Mouse (Mus musculus) cerebellum, adult 11 months (tissue): ENCODE data around the gene Cela1.

Experiments used
- DNase-seq: peaks from one replicate; pipeline ENCODE4 v3.0.0; 2022

Gene Cela1

DNA sequence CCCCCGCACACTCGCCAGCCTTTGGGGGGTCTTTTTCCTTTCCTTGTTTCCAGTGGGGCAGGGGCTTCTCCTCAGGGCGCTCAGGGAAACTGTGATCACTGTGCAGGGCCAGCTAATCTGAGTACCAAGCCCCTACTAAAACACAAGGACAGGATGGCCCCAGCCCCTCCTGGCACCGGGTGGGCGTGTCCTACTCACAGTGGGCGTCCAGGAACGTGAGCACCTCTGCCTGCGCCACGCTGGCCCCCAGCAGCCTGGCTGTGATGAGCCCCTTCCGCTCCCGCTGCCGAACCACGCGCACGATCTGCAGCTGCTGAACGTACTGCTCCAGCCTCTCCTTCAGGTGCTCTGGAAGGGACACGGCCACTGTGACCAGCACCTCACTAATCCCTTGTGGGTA, 16.2 kb upstream of the Cela1 start:
- DNase-seq, result no peak

DNA sequence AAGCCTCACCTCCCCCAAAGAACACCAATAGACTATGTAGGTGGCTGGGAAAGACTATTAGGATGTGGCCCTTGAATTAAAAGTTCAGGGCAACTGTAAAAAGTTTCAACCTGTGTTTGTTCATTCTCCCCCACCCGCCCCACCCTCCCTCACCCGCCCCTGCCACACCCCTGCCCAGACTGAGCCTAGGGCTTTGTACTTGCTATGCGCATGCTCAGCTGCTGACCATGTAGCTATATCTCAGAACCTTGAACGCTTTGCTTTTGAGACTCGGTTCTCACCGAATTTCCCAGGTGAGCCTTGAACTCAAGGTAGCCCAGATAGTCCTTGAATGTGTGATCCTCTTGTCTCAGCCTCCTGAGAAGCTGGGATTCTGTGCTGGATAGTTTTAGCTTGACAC, 14.1 kb upstream of the Cela1 start:
- no peak for DNase-seq

DNA sequence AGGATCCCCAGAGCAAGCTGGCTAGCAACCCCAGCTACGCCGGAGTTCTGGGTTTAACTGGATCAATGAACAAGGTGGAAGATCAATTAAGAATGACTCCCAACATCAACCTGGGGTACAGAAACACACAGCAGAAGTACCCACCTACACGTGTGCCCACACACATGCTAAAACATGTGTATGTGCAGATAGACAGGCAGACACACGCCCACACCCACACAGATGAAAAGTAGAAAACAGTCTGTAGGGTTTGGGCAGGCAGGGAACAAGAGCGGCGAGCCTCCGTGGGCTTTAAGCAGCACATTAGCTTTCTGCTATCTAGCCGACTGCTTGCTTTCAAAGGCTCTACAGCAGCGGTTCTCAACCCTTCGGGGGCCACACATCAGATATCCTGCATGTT, 13.4 kb upstream of the Cela1 start:
- no peak for DNase-seq

DNA sequence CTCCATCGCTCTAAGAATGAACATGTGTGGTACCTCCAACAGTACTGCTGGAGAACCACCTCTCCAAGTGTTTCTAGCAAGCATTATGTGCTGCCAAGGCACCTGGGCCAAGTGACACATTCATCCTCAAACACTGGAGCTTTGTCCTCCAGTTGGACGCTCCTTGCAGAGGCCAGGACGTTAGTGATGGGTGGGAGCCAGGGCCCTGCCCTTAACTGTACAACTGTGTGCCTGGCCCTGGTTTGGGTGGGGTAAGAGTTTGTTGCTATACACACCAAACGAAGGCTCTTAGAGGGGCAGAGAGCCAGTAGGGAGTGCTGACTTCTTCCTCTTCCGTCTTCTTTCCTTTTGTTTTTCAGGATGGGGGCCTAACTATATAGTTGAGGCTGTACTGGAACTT, 12.7 kb upstream of the Cela1 start:
- DNase-seq, result no peak

DNA sequence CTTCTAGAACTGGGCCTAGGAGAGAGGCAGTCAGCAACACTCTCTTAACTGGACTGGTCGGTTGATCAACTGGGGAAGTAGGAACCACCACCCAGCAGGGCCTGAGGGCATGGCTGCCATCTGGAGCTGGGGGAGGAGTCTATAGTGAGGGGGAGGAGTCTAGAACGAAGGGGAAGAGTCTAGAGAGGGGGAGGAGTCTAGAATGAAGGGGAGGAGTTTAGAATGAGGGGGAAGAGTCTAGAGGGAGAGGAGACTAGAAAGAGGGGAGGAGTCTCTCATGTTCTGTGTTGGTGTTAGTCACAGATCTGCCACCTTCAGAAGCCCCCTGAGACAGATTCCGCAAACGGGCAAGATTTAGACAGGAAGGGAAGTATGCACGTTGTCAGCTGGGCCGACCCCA, 11.7 kb upstream of the Cela1 start:
- DNase-seq, result no peak

DNA sequence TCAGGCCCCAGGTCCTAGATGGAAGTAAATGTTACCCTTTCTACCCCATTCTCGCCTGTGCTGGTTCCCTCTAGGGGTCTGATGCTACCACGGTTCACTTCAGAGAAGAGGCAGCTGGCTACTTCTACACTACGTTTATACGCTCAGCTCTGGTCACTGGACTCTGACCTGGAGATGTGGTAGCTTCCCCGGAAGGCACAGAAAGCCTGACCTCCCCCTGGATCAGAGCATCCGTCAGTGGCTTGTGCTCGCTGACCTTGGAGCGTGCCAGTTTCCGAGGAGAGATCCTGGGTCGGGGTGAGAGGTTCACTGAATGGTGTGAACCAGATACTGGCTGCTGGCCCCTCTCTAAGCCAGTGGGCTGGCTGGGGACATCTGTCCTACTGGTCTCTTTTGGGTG, 10.4 kb upstream of the Cela1 start:
- no peak for DNase-seq

DNA sequence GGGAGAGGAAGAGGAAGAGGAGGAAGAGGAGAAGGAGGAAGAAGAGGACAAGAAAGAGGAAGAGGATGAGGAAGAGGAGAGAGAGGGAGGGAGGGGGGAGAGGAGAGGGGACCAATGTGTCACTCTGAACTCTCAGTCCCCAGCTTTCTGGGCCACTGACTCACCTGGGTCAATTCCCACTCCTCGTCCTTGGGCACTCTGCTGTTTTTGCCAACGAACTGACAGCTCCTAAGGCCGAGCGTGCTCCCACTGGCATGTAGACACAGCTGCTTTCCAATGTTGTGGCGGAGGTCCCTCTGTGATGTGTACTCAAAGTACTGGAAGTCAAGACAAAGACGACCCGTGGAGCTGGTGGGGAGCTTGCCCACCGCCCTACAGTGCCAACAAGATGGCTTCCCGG, 6.7 kb upstream of the Cela1 start:
- DNase-seq, result no peak

DNA sequence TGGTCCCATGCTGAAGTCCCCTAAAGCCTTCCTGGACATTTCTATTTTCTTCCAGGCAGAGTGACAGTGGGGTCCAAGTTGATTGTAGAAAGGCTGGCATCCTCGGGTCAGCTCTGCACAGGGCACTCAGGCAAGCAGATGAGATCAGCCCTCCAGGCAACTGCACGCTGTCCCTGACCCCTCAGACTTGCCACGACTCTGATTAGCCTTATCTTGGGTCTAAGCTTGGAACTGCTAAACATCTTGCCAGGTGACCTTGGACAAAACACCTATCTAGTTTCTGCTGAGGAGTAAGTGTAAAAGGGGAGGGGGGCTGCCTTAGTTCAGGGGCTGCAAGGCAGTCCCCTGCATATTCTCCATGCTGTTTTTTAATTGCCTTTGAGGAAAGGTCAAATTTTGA, 4.3 kb upstream of the Cela1 start:
- DNase-seq, result no peak

DNA sequence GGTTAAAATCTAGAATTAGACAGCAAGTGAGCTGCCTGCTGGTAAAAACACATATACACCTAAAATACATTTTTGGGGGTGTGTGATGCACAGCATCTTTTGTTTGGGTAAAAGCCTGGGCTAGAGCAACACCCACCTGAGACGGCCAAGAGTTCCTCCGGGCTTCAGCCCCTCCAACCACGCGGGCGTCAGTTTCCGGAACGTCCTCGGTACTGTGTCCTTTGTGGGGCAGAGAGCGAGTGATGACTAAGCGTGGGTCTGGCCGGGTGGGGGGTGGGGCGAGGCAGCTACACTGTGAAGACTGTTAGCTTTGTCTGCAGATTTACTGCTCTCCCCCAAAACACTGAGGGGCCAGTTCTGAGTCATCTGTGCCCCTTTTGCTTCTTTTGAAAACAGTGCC, 732 bp downstream of the Cela1 start:
- DNase-seq, result no peak

DNA sequence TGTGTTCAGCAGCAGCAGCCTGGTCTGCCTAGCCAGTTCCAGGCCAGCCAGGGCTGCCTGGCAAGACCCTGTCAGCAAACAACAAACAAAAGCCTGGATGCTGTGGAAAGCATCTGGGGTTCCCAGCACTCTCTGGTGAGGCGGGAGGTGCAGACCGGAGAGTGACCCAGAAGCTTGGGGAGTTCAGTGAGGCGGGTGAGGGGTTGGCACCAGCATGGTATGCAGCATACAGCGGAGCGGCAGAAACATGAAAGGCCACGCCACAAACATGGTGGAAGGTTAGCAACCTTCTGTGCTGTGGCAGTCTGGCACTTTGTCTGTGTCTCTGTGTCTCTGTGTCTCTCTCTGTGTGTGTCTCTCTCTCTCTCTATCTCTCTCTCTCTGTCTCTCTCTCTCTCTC, 1.3 kb downstream of the Cela1 start:
- no peak for DNase-seq

DNA sequence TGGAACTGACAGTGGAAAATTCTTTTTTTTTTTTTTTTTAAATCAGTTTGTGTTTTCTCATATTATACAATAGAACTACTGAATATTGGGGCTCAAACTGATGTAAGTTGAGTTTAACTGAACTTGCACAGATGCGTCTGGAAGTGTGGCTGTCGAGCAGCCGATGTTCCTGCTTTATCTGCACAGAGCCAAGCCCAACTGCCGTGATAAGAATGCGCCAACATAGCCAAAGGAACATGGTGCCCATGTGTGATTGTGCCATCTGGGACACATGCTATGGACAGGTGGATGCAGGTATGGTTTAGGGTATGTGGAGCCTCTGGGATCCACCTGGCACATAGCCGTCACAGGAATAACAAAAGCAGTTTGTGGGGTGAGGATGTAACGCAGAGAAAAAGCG, 1.9 kb downstream of the Cela1 start:
- DNase-seq, result no peak

DNA sequence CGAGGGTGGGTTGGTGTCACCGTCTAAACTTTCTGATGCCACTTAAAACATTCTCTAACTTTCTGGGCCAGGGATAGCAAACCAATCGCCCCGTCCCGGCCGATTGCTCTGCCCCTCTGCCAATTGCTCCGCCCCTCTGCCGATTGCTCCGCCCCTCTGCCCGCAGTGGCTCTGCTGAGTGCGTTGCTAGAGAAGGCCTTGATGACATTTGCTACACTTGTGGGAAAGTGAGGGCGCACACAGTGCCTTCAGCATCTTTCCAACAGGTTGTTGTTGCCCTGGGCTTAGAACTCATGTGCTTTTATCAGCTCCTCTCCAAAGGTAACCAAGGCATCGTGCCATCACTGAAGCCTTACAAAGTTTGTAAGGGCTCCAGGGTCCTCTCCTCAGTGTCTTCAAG, 2.5 kb downstream of the Cela1 start:
- DNase-seq, result no peak

DNA sequence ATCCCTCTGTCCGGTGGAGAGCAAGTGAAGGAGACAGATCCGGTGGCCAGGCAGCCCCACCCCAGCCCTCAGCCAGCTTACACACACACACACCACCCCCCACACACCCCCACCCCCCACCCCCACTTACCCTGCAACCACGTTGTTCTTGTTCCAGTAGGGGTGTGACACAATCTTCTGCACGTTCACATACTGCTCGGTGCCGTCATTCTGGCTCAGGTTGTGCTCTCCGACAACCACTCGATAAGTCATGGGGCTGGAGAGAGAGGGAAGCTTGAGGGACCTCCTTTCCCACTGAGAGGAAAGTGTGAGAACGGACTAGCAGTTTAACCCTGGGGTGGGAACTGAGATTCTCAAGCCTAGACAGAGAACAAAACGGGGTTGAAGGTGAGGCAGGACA, 3.3 kb downstream of the Cela1 start:
- DNase-seq, result no peak

DNA sequence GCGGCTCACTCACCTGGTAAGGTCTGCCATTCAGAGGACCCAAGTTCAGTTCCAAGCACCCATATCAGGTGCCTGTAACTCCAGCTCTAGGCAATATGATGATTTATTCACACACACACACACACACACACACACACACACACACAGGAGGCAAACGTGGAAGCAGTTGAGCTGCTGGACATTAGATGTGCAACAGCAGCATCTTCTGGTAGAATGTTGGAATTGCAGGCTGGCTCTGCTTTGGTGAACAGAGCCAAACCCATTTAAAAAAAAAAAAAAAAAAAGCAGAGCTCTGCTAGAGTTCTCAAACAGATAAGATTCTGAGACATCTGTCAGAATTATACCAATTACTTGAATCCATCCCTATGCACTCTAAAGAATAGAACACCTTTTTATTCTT, 4.7 kb downstream of the Cela1 start:
- DNase-seq, result peak; percentile 60

DNA sequence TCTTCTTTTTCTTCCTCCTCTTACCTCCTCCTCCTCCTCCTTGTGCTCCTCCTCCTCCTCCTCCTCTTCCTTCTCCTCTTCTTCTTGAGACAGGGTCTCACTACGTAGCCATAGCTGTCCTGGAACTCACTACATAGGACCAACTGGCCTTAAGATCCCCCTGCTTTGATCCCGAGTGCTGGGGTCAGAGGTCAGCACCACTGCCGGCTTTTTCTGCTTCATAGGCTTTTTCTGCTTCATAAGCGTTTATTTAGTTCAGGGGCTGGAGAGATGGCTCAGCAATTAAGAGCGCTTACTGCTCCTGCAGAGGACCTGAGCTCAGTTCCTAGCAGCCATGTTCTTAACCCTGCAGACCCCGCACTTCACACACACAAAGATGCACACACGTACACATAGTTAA, 6.0 kb downstream of the Cela1 start:
- no peak for DNase-seq

DNA sequence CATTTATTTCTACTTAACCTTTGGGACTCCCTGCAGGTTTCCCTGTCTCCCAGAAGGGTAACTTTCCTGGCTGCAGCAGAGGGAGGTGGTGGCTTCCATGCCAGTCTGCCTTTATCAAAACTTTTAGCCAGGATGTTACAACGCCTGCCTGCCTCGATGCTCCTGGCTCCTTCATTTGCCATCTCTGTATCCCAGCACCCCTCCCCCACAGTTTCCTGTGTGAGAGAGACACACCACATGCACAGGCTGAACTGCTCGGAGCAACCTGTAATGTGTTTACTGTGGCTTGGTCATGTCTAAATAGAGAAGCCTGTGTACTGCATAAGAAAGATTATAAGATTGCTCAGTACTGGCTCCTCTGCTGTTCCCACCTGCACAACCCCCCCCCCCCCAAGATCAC, 7.3 kb downstream of the Cela1 start:
- no peak for DNase-seq

DNA sequence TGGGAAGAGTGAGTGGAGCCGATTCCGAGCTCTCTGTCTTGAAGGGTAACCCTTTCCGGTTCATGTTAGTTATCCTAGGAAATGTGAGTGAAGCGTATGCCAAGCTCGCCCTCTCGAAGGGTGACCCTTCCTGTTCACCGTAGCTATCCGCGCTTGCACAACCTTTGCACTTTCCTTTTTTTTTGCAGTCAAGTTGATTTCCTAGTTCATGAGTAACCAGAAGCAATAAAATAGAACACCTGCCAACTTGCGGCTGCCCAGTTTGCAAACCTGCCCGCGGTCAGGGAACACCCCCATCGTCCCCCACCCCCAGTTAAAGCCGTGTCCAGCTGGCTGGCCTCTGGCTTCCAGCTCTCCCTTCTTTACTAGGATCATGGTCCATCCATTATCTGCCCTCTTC, 8.7 kb downstream of the Cela1 start:
- DNase-seq, result no peak

DNA sequence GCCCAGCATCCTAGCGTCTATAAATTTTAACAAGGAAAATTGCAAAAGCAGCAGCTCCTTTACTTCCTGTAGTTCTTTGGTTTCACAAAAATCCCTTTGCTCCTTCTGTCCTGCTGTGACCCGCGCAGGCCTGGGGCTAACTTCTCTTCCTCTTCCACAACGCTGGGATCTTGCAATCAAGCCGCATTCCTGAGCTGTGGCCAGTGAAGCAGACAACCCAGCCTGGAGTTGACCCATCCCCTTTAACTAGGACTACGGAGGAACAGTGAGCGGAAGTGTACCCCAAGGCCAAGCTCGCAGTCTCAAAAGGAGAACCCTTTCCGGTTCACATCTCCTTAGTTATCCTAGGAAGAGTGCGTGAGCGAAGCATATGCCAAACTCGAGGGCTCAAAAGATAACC, 9.1 kb downstream of the Cela1 start:
- DNase-seq, result no peak

DNA sequence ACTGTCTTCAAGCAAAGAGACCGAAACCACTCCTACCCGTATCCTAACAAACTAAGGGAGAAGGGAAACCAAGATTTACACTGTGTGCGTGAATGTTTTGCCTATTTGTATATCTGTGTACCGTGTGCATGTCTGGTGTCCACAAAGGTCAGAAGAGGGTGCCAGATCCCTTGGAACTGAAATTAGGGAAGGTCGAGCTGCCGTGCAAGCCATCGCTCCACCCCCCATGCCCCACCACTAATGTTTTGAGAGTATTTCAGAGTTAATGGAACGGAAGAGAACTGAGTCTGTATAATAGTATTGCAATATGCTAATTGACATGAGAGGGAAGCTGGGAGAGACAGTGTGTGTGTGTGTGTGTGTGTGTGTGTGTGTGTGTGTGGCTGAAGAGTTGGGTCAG, 10.0 kb downstream of the Cela1 start:
- no peak for DNase-seq

DNA sequence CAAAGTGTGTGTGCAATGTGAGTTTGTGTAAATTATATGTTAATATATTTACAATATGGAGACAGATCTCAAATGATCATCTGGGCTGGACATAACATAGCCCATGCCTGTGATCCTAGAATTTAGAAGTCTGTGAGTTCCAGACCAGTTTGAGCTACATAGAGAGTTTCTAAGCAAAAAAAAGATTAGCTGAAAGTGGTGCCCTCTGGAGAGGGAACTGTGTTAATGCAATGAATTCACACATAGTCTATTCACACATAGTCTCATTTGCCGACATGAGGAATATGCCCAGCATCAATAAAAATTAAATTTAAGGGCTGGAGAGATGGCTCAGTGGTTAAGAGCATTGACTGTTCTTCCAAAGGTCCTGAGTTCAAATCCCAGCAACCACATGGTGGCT, 11.2 kb downstream of the Cela1 start:
- no peak for DNase-seq

DNA sequence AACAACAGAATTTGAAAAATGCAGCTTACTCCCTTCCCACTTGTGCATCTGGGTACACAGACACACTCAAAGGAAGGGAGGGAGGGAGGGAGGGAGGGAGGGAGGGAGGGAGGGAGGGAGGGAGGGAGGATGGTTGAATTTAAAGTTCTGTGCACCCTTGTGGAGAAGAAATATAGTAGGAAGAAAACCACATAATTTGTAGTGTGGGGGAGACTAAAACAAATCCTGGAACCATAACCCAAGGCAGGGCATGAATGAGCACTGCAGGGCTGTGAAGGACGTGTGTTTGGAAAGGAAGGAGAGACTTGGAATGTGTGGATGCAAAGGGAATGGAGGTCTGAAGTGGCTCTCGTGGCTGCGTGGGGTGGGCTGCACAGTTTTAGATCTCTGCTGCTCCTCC, 12.2 kb downstream of the Cela1 start:
- no peak for DNase-seq

DNA sequence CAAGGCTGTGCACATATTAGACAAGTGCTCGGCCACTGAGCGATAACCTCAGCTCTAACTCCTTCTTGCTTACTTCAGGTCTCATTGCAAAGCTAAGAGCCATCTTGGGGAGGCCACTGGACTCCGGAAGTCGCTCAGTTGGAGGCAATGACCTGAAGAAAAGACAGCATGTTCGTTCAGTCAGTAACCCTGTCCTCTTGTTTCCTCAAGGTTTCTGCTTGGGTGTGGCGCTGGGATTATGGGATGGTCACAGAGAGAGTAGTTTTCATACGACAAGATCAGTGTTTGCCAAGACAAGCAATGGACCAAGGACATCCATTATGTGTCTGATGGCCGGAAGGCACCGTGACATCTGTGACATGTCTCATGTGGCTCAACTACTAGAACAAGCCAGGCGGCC, 13.2 kb downstream of the Cela1 start:
- DNase-seq, result no peak

DNA sequence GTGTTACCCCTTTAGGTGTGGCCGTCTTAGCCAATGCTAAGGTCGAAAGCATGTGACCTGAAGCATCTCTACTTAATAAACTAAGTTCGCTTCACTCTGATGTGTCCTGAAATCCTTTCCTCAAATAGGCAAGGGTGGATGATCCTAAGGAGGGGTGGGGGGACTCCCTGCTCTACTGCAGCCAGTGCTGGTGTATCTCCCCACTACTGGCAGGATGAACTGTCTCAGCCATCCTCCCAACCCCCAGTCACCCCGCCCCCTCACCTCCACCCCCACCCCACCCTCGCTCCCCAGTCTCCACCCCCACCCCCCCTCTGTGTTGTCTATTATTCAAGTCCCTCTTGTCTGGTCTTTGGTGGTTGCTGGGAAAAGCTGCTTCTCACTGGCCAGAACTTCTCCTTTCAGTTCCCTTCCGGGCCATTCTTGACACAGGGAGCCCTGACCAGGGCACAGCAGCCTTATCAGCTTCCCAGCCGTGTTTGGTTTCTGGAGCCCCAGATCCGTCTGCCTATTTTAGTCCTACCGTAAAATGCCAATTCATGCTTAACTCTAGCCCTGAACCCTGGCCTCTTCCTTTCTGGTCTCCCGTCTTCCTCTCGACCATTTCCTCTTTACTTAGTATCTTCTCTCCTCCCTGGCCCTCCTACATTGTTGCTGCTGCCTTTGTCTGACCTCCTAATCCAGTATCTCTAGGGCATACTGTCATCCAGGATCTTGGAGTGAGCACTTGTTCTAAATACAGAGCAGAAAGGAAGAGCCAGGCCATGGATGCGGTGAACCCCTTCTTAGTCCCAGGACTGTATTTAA, 13.9 kb downstream of the Cela1 start:
- no peak for DNase-seq

DNA sequence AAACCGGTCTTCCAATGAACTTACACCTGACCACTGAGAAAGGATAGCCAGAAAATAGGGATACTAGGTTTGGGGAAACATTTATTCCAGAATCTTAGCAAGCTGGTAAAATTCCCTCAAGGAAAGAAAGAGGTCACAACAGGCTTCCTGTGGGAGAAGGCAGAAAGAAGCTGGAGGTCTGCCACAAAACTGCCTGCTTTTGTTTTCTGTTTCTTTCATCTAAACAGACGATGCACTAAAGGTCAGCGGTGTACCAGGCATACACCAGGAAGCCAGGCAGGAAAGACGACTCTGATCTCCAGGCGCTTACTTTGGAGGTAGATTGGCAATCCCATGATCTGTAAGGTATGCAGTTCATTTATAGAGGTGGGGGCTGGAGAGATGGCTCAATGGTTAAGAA, 16.9 kb downstream of the Cela1 start:
- no peak for DNase-seq

DNA sequence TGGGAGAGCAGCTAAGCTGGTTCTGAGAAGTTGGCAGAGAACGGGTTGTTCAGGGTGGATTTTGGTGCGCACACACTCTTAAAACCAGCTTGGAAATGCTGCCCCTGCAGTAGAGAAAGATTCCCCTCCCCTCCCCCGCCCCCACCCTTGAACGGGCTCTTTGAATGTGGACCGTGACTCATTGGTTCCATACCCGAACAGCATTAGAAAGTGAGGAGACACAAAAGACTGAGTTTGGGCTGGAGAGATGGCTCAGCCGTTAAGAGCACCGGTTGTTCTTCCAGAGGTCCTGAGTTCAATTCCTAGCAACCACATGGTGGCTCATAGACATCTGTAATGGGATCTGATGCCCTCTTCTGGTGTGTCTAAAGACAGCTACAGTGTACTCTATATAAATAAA, 17.7 kb downstream of the Cela1 start:
- DNase-seq, result no peak

DNA sequence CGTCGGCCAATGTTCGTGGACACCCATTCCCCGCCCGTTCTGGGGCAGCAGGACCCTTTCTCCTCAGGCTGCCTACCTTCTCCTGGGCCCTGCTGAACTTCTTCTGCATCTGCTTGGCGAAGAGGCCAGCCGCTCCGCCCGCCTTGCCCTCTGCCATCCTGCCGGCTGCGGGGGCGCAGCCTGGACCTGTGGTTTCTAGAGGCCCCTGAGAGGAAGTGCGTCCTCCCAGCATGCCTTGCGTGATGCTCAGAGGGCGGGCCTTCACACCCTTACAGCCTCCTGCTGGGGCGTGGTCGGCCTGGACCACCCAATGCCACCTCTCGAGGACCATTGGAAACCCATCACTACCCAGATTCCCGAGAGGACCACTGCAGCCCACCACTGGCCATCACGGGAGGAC, 18.4 kb downstream of the Cela1 start, which contains the start of gene Bin2:
Bin2 (minus strand) TSS at position 217 of the 400 bp plus-strand sequence.
- DNase-seq, result no peak
